Mouse (Mus musculus) megakaryocyte-erythroid progenitor cell, adult 5-6 weeks (primary cell): ENCODE measurements around the gene Mllt11. TPM values are rescaled to one million over a fixed set of nuclear protein-coding genes. Genes with fewer than 3 reads are reported as not detected.

Experiments
- ATAC-seq: replicated peaks from 2 replicates; pipeline ENCODE4 v1.8.0; 2016; ENCODE audit warnings: mild to moderate bottlenecking, inconsistent platforms; ENCODE audit not compliant: severe bottlenecking, poor library complexity, low FRiP score, low TSS enrichment
- total RNA-seq, 2 experiments: library from RNA; stranded (forward) in 1 of 2; stranded (reverse) in 1 of 2; fragments of 200-1000, 215-1000 nt in 1 of 2; fragments of >200 nt in 1 of 2; fragmentation: Nextera tagmentation in 1 of 2; gene quantifications; 2 replicates each; pipeline ENCODE4 v1.2.3; 2014 to 2017

Mllt11 gene
- total RNA-seq, 2 experiments from 2014 or later = 1.9 to 6.0 TPM

- ATAC-seq = no peak
These were observed 52.1 kb downstream of the Mllt11 start for GRCm38 (mm10) chr3:95179890-95180289.

GRCm38 (mm10) chr3:95178948-95179347 lies 53.0 kb downstream of the Mllt11 start:
- ATAC-seq = no peak

GRCm38 (mm10) chr3:95177583-95177982 lies 54.4 kb downstream of the Mllt11 start:
- ATAC-seq = no peak

GRCm38 (mm10) chr3:95176500-95176899 lies 55.5 kb downstream of the Mllt11 start:
- no peak for ATAC-seq

- peak; percentile 80 for ATAC-seq
These were observed 57.9 kb downstream of the Mllt11 start for GRCm38 (mm10) chr3:95174011-95174592.

GRCm38 (mm10) chr3:95173256-95173949 lies 58.6 kb downstream of the Mllt11 start:
- peak; percentile 24; the same call in 1 of the 2 replicates for ATAC-seq

- no peak for ATAC-seq
These were observed 59.3 kb downstream of the Mllt11 start for GRCm38 (mm10) chr3:95172526-95173255.

- ATAC-seq = no peak
These were observed 60.9 kb downstream of the Mllt11 start for GRCm38 (mm10) chr3:95171105-95171504.

- no peak for ATAC-seq
These were observed 62.0 kb downstream of the Mllt11 start for GRCm38 (mm10) chr3:95169996-95170395.

Other genes starting within 250 kb of the Mllt11 start
- 16.8 and 25.9 TPM in 2 replicates for gene Zfp687, start 216.7 kb downstream of the Mllt11 start, total RNA-seq (2014; fragmentation: Nextera tagmentation)
- 13.0 and 42.4 TPM in 2 replicates for gene Zfp687, start 216.7 kb downstream of the Mllt11 start, total RNA-seq (2017)
- 190 and 212 TPM in 2 replicates for gene Psmd4, start 189.6 kb downstream of the Mllt11 start, total RNA-seq (2014; fragmentation: Nextera tagmentation)
- gene Psmd4, start 189.6 kb downstream of the Mllt11 start, total RNA-seq (2017) = 336 and 456 TPM in 2 replicates
- gene Pip5k1a, start 125.2 kb downstream of the Mllt11 start, total RNA-seq (2014; fragmentation: Nextera tagmentation) = 28.8 and 29.3 TPM in 2 replicates
- 20.5 and 23.8 TPM in 2 replicates for gene Pip5k1a, start 125.2 kb downstream of the Mllt11 start, total RNA-seq (2017)
- gene Vps72, start 121.1 kb downstream of the Mllt11 start, total RNA-seq (2014; fragmentation: Nextera tagmentation) = 62.9 and 64.1 TPM in 2 replicates
- 105 and 121 TPM in 2 replicates for gene Vps72, start 121.1 kb downstream of the Mllt11 start, total RNA-seq (2017)
- 2.4 and 5.1 TPM in 2 replicates for gene Tmod4, start 107.7 kb downstream of the Mllt11 start, total RNA-seq (2014; fragmentation: Nextera tagmentation)
- gene Tmod4, start 107.7 kb downstream of the Mllt11 start, total RNA-seq (2017) = 0.99 and 2.9 TPM in 2 replicates
- 59.1 and 86.0 TPM in 2 replicates for gene Scnm1, start 98.2 kb downstream of the Mllt11 start, total RNA-seq (2014; fragmentation: Nextera tagmentation)
- 94.4 and 114 TPM in 2 replicates for gene Scnm1, start 98.2 kb downstream of the Mllt11 start, total RNA-seq (2017)
- 5.4 and 6.9 TPM in 2 replicates for gene Lysmd1, start 98.1 kb downstream of the Mllt11 start, total RNA-seq (2014; fragmentation: Nextera tagmentation)
- gene Lysmd1, start 98.1 kb downstream of the Mllt11 start, total RNA-seq (2017) = 6.2 and 7.2 TPM in 2 replicates
- gene Tnfaip8l2, start 89.8 kb downstream of the Mllt11 start, total RNA-seq (2014; fragmentation: Nextera tagmentation) = 3.3 and 8.1 TPM in 2 replicates
- 3.1 and 6.7 TPM in 2 replicates for gene Tnfaip8l2, start 89.8 kb downstream of the Mllt11 start, total RNA-seq (2017)
- 0.27 TPM in 1 of 2 replicates, not detected in the other for gene Sema6c, start 71.7 kb downstream of the Mllt11 start, total RNA-seq (2014; fragmentation: Nextera tagmentation)
- gene Sema6c, start 71.7 kb downstream of the Mllt11 start, total RNA-seq (2017) = 0.99 TPM in 1 of 2 replicates, not detected in the other
- 59.0 and 63.9 TPM in 2 replicates for gene Gabpb2, start 14.3 kb downstream of the Mllt11 start, total RNA-seq (2014; fragmentation: Nextera tagmentation)
- 59.2 and 64.2 TPM in 2 replicates for gene Gabpb2, start 14.3 kb downstream of the Mllt11 start, total RNA-seq (2017)
- gene Cdc42se1, start 3.4 kb downstream of the Mllt11 start, total RNA-seq (2014; fragmentation: Nextera tagmentation) = 69.0 and 127 TPM in 2 replicates
- 49.5 and 59.1 TPM in 2 replicates for gene Cdc42se1, start 3.4 kb downstream of the Mllt11 start, total RNA-seq (2017)
- 0.92 and 2.5 TPM in 2 replicates for gene Gm128, start 9.4 kb upstream of the Mllt11 start, total RNA-seq (2014; fragmentation: Nextera tagmentation)
- 0.27 TPM in 1 of 2 replicates, not detected in the other for gene Gm128, start 9.4 kb upstream of the Mllt11 start, total RNA-seq (2017)
- gene Bnipl, start 19.0 kb upstream of the Mllt11 start, total RNA-seq (2014; fragmentation: Nextera tagmentation) = not detected in 2 replicates
- gene Bnipl, start 19.0 kb upstream of the Mllt11 start, total RNA-seq (2017) = not detected in 2 replicates
- gene Mindy1, start 49.2 kb upstream of the Mllt11 start, total RNA-seq (2014; fragmentation: Nextera tagmentation) = 36.8 and 46.9 TPM in 2 replicates
- gene Mindy1, start 49.2 kb upstream of the Mllt11 start, total RNA-seq (2017) = 37.5 and 45.3 TPM in 2 replicates
- gene Prune1, start 49.9 kb upstream of the Mllt11 start, total RNA-seq (2014; fragmentation: Nextera tagmentation) = 20.2 and 24.8 TPM in 2 replicates
- gene Prune1, start 49.9 kb upstream of the Mllt11 start, total RNA-seq (2017) = 10.1 and 14.6 TPM in 2 replicates
- 25.5 and 35.5 TPM in 2 replicates for gene Anxa9, start 75.0 kb upstream of the Mllt11 start, total RNA-seq (2014; fragmentation: Nextera tagmentation)
- gene Anxa9, start 75.0 kb upstream of the Mllt11 start, total RNA-seq (2017) = 15.6 and 16.7 TPM in 2 replicates
- gene Cers2, start 82.6 kb upstream of the Mllt11 start, total RNA-seq (2014; fragmentation: Nextera tagmentation) = 199 and 268 TPM in 2 replicates
- gene Cers2, start 82.6 kb upstream of the Mllt11 start, total RNA-seq (2017) = 118 and 125 TPM in 2 replicates
- 58.7 and 67.9 TPM in 2 replicates for gene Setdb1, start 125.0 kb upstream of the Mllt11 start, total RNA-seq (2014; fragmentation: Nextera tagmentation)
- 44.1 and 46.5 TPM in 2 replicates for gene Setdb1, start 125.0 kb upstream of the Mllt11 start, total RNA-seq (2017)
- not detected in 2 replicates for gene 4930558C23Rik, start 170.7 kb upstream of the Mllt11 start, total RNA-seq (2014; fragmentation: Nextera tagmentation)
- not detected in 2 replicates for gene 4930558C23Rik, start 170.7 kb upstream of the Mllt11 start, total RNA-seq (2017)
- gene Arnt, start 202.2 kb upstream of the Mllt11 start, total RNA-seq (2014; fragmentation: Nextera tagmentation) = 40.1 and 44.7 TPM in 2 replicates
- 15.3 and 30.4 TPM in 2 replicates for gene Arnt, start 202.2 kb upstream of the Mllt11 start, total RNA-seq (2017)